Mouse (Mus musculus): ENCODE results near the gene Cyb5r3. TPM values are rescaled to one million over a fixed set of nuclear protein-coding genes. Genes with fewer than 3 reads are reported as not detected.

Cyb5r3 gene
- total RNA-seq (2022) = 10 to 100 TPM; 70.0 to 98.9 (median 81.6) TPM

DNA sequence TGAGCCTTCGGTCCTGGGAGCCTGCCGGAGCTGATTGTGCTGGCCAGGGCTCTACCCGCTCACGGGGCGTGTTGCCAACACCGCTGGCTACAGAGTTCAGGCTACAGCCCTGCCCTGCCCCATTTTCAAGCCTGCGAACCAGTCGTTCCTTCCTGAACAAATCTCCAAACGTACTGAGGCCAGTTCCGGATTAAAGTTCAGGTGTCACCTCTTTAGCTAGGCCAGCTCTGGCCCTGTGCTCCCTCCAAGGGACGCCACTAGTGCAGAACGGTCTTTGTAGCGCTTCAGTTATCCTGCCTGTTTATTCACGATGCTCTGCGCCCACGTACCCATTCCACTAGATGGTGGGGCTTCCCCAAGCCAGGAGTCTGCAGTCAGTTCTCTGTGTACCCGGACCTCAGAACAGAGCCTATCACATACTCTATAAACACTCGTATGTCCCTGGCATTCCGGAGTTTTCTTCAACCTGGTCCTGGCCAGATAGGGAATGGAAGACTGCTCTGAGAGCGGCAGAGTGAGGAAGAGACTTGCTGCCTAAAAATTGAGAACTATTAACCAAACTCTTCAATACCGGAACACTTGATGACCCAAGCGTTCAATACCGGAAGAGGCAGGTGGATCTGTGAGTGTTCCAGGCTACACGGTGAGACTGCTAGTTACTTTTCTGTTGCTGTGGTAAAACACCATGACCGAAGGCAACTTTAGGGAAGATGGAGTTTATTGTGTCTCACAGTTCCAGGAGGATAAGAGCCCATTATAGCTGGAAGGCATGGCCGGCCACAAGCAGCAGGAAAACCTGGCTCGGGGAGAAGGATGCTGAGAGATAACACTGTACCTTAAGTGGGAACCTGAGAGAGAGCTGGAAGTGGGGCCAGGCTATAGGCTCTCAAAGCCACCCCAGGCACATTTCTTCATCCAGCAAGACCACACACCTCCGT lies at the start of gene Cyb5r3:
Cyb5r3 (minus strand) TSS at position 101 of the 938 bp plus-strand sequence.
- no peak for DNase-seq (ENCODE audit: low spot score in 2 of 2)

DNA sequence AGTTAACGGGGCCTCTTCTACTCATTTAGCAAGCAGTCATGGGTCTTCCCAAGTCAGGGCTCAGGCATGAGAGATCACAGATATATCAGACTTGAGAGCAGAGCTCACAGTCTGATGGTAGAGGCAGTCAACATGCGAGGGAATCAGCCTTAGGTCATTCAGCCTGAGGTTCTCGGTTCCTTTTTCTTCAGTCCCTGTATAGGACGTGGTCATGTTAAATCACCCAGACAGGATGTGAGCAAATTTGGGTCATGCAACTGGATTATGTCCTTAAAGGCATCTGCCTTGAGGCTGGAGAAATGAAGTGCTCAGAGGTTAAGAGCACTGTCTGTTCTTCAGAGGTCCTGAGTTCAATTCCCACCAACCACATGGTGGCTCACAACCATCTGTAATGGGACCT lies 49.3 kb upstream of the Cyb5r3 start:
- no peak for DNase-seq (ENCODE audit: low spot score in 2 of 2)

DNA sequence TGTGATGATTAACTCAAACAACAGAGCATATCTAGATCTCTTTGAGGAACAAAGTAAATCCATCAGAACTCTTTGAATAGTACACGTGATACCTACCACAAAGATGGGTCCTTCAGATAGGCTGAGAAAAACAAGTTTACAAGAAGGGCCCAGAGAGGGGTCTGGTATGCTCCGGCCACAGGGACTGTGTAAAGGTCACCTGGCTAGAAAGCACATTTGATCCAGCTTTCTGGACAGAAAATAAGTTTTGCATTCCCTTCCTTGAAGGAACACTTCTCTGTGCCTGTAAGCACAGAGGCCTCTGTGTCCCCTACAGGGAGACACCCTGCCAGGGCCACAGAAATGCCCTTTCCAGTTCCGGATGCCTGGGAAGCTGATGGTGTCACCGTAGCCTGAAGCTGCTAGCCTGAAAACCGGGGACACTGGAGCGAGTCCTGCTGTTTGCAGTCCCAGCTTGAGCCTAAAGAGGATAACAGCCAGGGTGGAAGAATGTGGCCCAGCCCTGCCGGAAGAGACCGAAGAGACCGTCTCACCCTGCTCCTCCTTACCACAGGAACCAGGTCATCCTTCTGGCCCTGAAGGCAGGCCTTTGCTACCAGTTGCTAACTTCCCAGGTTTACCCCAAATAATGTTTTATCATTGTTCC lies 48.1 kb upstream of the Cyb5r3 start:
- no peak for DNase-seq (ENCODE audit: low spot score in 2 of 2)

DNA sequence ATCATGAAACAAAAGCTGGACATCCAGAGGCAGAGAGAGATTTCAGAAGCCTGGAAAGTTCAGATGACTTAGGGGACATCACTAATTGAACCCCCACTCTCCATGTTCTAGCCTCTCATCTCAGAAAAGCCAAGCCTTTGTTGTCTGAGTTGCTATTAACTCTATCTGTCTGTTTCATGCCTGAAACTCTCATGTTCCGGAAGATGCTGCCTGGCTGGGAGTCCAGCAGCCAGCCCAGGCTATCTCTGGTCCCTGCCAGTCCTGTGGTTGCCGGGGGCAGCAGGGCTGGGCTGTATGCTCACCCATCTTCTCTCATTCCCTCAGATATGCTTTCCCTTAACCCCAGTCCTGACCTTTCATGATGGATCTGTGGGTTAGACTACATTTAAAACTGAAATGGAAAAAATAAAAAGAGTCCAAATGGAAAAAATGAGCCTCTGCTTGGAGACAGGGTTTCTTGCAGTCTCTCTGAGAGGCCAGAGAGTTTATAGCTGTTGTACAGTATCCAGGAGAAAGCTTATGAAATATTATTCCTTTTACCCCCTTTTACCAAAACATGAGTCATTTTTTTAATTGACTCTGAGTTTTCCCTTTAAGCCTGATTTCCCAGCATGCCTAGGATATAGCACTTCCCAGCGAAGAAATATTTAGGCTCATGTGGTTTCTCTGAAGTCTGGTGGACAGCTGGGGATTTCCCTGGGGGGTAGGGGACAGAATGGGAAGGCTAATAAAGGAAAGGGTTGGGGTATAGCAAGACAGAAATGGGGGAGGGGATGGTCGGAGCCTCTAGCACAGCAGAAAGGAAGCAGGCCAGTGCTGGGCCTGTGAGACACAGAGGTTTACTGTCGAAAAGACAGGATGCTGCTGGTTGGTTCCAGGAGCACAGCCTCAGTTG lies 43.2 kb upstream of the Cyb5r3 start:
- no peak for DNase-seq (ENCODE audit: low spot score in 2 of 2)

DNA sequence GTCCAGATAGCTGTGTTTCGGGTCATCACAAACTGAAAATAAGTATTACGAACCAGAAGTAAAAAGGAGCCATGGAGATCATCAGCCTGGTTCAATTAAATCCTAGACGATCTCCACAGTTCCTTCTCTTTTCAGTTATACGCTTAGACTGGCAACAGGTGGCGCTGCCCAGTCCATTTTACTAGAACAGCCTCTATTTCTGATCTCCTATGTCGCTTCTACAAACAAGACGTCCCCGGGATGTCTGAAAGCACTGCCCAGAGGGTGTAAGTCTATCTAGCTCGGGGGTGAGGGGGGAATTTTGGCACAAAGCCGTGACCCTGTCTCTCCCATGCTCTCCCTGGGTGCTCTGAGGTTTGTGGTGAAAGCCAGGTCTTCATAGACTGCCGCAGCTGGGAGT lies 37.8 kb upstream of the Cyb5r3 start:
- peak; percentile 34 to 62 for DNase-seq (ENCODE audit: low spot score in 2 of 2)

DNA sequence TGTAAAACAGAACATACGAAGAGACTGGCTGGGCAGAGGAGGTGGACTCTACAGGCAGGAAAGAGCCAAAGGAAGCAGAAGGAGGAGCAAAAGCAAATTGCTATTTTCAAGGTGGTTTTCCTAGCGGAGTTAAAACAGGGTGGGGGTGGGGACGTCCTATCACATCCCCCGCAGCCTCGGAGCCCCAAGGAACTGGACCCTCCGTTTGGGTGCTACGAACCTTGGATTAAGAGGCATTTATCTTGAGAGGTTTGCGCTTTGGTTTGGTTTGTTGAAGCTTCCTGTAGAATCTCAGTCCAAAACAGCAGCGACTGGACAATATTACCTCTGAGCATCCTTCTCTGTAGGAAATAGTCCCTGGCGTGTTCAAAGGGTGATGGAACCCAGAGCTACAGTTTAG lies 37.3 kb upstream of the Cyb5r3 start:
- no peak for DNase-seq (ENCODE audit: low spot score in 2 of 2)

DNA sequence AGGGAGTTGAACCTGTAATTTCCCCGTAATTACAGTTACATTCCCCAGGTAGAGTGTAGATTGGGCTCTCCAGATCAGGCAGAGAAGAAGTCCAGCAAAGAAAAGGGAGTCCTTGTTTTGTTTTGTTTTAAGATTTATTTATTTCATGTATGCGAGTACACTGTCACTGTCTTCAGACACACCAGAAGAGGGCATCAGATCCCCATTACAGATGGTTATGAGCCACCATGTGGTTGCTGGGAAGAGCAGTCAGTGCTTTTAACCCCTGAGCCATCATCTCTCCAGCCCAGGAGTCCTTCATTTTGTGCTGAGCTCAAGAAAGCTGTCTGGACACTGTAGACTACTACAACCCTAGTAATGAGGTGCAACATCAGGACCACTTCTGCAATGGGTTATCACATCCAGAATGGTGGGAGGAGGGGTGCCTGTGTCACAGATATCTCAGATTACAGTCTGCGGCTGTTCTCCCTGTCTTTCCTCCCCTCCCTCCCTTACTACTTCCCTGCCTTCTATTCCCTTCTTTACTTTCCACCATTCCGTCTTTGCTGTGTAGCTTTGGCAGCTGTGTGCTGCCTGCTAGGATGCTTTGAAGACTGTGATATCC lies 36.8 kb upstream of the Cyb5r3 start:
- no peak for DNase-seq (ENCODE audit: low spot score in 2 of 2)

DNA sequence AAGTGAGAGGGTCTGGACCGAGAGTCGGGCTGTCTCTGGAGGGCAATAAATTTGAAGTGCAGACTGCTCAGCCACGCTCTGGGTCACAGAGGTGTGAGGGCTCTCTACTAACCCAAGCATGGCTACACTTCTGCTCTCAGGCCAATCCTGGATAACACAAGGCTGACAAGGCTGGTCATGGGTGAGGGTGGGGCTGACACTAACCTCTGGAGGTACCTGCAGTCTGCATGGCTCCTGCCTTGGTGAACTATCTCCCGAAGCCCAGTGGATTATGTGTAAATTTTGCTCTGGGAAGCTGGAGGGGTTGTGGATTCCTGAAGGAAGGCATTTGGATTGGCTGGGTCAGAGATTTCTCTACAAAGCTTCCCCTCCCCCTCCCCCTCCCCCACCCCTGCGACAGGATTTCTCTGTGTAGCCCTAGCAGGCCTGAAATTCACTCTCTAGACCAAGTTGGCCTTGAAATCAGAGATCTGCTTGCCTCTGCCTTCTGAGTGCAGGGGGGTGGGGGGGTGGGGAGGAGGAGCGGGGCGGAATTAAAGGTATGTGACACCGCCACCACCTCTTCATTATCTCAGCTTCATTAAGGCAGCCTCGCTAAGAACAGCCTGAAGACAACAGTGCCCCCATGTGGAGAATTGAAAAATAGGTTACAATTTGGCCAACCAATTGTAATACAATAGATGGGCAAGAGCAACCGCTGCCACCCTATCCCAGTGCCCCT lies 32.5 kb upstream of the Cyb5r3 start:
- DNase-seq (ENCODE audit: low spot score in 2 of 2) = peak; percentile 30 to 54

DNA sequence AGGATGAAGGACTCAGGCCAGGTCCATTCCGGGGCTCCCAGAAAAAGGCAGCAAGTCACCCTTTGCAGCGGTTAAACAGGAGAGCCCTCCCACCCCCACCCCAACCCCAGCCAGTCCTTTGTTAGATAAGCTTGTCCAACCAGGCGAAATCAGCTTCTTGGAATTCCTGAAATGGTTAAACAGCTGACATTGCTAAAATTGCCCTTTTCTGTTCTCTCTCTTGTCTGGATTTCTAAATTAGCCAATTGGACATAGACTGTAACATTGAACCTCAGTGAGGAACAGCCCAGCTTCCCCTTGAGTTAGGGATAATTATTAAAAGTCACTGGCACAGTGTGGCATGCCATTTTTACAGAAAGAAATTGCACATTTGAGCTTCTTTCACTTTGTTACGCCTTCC lies 30.0 kb upstream of the Cyb5r3 start:
- DNase-seq (ENCODE audit: low spot score in 2 of 2) = no peak

DNA sequence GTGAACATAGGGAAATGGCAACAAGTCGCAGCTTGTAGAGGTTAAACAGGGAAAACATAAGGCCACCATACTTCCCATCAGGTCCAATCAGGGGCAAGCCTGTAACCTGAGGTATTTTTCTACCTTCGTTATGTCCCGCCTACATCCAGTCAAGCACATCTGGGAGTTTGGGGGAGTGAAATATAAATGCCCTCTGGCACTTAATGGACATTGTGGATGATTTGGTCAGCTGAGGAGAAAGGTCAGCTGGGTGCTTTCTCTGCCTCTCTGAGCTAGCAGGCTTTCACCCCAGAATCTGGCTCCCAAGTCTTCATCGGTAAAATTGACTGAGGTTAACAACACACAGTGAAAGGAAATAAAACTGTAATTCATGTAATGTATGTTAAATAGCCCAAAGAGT lies 21.0 kb upstream of the Cyb5r3 start:
- DNase-seq (ENCODE audit: low spot score in 2 of 2) = no peak

DNA sequence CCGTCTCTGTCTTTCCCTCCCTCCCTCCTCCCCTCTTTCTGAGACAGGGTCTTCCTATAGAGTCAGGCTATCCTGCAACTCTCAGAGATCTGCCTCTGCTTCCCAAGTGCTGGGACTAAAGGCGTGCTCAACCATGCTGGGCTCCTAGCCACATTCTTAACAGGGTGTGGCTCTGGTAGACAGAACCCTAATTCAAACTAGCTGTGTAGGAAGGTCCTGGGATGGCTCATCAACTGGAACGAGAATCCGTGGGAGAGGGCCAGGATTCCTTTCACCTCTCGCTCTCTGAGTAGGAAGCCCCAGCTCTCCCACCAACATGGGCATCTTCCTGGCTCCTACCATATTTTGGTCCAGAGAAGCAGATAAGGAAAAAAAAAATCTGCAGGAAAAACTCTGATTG lies 10.0 kb upstream of the Cyb5r3 start:
- no peak for DNase-seq (ENCODE audit: low spot score in 2 of 2)

DNA sequence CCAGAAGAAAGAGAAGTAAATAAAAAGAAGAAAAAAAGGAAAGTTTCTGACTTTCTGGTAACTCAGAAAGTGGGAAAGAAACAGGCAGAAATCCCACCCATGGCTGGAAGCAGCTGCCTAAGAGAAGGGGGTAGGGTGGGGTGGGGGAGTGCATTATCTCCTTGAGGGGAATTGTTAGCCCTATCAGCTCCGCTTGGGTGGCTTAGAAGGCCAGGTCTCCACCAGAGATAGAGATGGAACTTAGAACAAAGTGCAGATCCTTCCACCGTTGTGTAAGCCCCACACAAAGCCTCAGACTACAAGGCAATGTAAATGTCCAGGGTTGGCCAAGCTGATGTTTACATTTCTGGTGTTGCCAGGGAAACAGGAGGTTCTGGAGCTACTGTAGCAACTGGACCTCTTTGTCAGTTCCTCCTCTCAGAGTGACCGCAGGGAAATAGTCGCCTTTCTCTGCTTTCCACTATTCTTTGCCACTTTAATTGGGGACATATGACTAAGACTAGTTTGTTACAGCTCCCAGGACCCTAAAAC lies 9.5 kb upstream of the Cyb5r3 start:
- no peak for DNase-seq (ENCODE audit: low spot score in 2 of 2)

DNA sequence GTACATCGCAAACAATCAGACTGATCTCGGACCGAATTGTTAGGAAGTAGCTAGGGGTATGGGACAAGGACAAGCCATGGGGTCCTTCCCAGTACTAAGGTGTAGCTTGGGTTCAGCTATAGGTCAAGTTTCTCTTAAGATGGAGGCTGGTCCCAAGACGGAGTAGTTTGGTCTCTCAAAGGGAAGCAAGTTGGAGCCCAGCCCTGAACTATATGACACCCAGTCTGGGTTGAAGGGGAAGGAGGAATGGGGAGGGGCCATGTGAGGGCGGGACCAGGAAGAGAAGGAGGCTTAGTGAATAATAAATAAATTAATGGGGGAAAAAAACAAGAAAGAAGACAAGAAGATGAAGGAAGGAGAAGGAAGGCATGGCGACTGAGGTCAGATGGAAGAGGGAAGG lies 7.6 kb upstream of the Cyb5r3 start:
- DNase-seq (ENCODE audit: low spot score in 2 of 2) = no peak

DNA sequence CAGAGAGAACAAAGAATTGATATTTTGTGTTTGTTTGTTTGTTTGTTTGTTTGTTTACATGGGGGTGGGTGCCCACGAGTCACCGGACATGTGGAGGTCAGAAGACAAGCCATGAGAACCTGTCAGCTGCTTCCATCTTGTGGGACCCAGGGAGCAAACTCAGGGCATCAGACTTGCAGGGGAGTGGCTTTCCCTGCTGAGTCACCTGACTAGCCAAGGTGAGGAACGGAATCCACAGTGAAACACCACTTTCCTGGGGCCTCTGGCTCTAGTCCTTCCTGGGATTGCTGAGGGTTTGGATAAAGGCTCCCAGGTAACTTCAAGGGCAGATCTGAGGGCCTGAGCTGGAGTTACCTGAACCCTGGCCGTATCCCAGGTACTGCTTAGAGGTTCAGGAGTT lies 4.3 kb upstream of the Cyb5r3 start:
- no peak for DNase-seq (ENCODE audit: low spot score in 2 of 2)

DNA sequence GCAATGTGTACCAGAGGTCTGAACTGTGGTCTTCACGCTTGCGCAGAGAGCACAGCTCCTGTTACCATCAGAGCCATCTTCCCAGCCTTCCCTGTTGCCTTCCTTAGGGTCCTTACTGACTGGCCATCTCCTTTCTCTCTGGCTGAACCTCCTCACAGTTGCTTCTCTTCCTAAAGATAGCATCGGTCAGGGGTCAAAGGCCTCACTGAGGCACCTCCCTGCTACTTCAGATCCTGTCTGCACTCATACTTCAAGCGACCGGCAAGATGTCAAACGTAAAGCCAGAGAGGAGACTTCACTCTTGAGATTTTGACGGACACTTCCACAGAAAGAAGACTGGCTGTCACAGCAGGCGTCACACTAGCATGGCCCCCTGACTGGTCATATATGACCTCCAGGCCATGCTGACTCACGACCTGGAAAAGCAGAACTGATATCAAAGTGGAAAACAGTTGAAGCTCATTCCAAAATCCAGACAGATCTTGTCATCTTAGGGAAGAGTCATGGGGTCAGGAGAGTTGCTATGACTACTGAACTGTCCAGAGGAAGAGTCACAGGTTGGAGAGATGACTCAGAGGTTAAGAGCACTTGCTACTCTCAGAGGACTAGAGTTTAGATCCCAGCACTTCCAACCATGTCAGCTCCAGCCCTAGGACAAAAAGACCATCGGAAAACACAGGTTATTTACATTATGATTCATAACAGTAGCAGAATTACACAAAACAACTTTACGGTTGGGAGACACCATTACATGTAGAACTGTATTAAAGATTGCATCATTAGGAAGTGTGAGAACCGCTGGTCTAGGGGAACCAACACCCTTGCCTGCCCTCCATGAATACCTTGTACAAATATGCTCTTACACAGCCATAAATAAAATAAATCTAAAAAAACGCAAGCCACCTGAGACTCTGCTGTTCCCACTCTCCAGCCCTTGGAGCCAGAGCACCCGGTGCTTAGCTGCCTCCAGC lies 1.8 kb upstream of the Cyb5r3 start:
- no peak for DNase-seq (ENCODE audit: low spot score in 2 of 2)

DNA sequence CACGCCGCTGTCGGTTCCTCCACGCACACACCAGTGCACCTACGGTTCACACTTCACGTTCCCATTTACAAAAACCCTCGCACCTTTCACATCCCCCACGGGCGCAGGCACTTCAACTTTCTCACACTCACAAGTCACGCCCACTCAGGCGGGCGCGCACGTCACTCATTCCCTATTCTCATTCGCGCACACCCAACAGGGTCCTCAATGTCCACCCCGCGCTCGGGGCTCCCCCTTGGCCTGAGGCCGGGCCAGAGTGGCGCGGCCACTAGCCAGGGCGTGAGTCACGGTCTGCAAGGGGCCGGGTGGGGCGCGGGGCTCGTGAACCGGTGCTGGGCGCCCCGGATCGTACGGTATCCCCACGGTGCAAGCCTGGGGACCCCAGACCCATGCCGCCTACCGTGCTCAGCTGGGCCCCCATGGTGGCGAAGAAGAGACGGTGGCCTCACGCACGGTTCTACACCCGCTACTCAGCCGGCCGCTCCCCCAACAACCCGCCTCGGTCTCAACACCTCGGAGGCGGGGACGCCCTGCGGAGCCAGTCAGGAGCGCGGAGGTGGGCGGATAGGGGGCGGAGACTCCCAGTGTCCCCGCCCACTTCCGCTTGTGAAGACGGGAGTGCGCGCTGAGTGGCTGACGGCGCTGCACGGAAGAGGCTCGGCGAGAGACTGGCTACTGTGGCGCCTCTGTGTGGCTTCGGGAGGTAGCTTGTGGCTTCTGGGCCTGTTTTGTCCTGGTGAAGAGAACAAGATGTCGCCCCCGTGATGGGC lies 495 bp downstream of the Cyb5r3 start:
- DNase-seq (ENCODE audit: low spot score in 2 of 2) = peak; percentile 95

DNA sequence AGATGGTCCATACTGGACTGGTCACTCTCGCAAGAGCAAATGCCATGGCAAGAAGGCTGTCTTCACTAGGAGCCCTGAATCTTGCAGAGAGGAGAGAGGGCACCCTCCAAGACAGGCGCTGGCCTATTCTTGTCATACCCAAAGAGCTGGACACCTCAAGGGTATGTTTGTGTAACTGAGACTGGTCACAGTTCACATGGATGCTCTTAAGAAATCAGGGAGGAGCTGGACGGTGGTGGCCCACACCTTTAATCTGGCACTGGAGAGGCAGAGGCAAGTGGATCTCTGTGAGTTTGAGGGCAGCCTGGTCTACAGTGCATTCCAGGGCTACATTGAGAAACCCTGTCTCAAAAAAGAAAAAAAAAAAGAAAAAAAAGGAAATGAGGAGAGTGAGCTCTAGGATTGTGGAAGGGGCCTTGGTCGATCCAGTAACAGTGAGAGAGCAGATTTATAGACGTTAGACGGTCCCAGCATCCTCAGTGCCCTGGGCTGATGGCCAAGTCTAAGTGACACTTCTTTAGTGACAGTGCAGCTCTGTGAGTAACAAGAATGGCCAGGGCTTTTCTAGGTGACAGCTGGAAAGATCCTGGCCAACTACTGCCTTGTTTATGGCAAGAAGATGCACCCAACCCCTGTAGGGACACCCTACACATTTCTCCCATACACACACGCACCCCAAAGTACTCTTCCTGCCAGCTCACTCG lies 1.3 kb downstream of the Cyb5r3 start:
- DNase-seq (ENCODE audit: low spot score in 2 of 2) = no peak

Data from layer of hippocampus, adult 8-10 months (tissue).